Comparison of ENCODE assay signal across 32 mouse cellular contexts in the genomic region with DNA sequence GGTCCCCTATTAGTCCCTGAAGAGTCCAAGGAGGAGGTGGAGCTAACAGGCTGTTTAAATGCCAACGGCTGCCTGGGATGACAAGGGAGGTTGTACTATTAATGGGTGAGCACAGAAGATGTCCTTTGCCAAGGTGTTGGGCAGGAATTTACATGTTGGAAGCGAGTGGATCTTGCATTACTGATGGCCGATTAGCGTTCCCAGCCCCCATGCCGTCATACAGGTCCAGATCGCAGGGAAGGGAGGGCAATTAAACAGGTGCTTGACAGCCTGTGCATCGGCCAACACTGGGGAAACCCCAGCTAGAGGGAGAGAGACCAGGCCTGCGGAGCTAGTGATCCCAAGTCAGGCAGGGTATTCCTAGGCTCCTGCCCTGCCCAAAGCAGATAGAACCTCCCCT.
"Had no signal": no experiment of that assay in that cellular context is flagged by ENCODE, and none has a peak within 500 bp of the region (broad histone marks: within the 10 kb centered on the region; RNA-seq: fewer than 3 reads in every experiment).

No protein-coding gene starts in this region.

- H3K36me3 ChIP-seq: limb, embryonic 10.5 days; limb, embryonic 12.5 days; limb, embryonic 13.5 days; limb, embryonic 15.5 days; liver, embryonic 12.5 days; liver, embryonic 13.5 days; liver, embryonic 15.5 days; lung, embryonic 15.5 days; midbrain, embryonic 10.5 days; midbrain, embryonic 12.5 days; midbrain, embryonic 13.5 days; midbrain, embryonic 15.5 days; neural tube, embryonic 12.5 days; neural tube, embryonic 13.5 days had no signal

- ATAC-seq: liver, embryonic 12.5 days; liver, postnatal 0 days; lung, postnatal 0 days; midbrain, embryonic 13.5 days; midbrain, embryonic 15.5 days; midbrain, embryonic 16.5 days had no signal

- H3K4me2 ChIP-seq: limb, embryonic 12.5 days; limb, embryonic 13.5 days; limb, embryonic 15.5 days; liver, embryonic 11.5 days; liver, embryonic 12.5 days; liver, embryonic 13.5 days; liver, embryonic 15.5 days; lung, embryonic 14.5 days; lung, embryonic 15.5 days; midbrain, embryonic 12.5 days; midbrain, embryonic 13.5 days; midbrain, embryonic 15.5 days; neural tube, embryonic 12.5 days; neural tube, embryonic 13.5 days had no signal

- H3K9ac ChIP-seq: limb, embryonic 12.5 days; limb, embryonic 13.5 days; limb, embryonic 15.5 days; liver, embryonic 12.5 days; liver, embryonic 13.5 days; liver, embryonic 14.5 days; liver, embryonic 15.5 days; liver, postnatal 0 days; lung, embryonic 14.5 days; lung, embryonic 15.5 days; midbrain, embryonic 12.5 days; midbrain, embryonic 13.5 days; midbrain, embryonic 15.5 days; neural tube, embryonic 12.5 days; neural tube, embryonic 13.5 days had no signal

- H3K4me1 ChIP-seq: liver, embryonic 12.5 days; liver, embryonic 13.5 days; liver, embryonic 15.5 days; lung, embryonic 15.5 days; megakaryocyte, embryonic 14.5 days; midbrain, embryonic 10.5 days had no signal

- DNase-seq: left cerebral cortex, postnatal 4 days; liver; liver, embryonic 13.5 days; liver, postnatal 0 days; lung, adult 18-20 months; lung, adult 2 months; lung, embryonic 14.5 days; lung, postnatal 10 days; lung, postnatal 14 days; lung, postnatal 36 days; lung, postnatal 4 days; midbrain, embryonic 14.5 days had no signal

- H3K4me3 ChIP-seq: limb, embryonic 10.5 days; limb, embryonic 12.5 days; limb, embryonic 13.5 days; limb, embryonic 15.5 days; liver, embryonic 12.5 days; liver, embryonic 13.5 days; liver, embryonic 15.5 days; lung, embryonic 15.5 days; megakaryocyte, embryonic 14.5 days; midbrain, embryonic 10.5 days; midbrain, embryonic 12.5 days; midbrain, embryonic 13.5 days; midbrain, embryonic 15.5 days; myocyte; neural tube, embryonic 12.5 days; neural tube, embryonic 13.5 days had no signal

- H3K9me3 ChIP-seq: limb, embryonic 10.5 days; limb, embryonic 12.5 days; limb, embryonic 13.5 days; limb, embryonic 15.5 days; liver, embryonic 12.5 days; liver, embryonic 13.5 days; liver, embryonic 15.5 days; lung, embryonic 15.5 days; megakaryocyte, embryonic 14.5 days; midbrain, embryonic 10.5 days; midbrain, embryonic 12.5 days; midbrain, embryonic 13.5 days; midbrain, embryonic 15.5 days; neural tube, embryonic 12.5 days; neural tube, embryonic 13.5 days had no signal

- H3K27ac ChIP-seq: limb, embryonic 10.5 days; limb, embryonic 12.5 days; limb, embryonic 13.5 days; limb, embryonic 15.5 days; liver, embryonic 12.5 days; liver, embryonic 13.5 days; liver, embryonic 14.5 days; liver, embryonic 15.5 days; lung, embryonic 15.5 days; macrophage; midbrain, embryonic 10.5 days; midbrain, embryonic 12.5 days; midbrain, embryonic 13.5 days; midbrain, embryonic 15.5 days; neural tube, embryonic 12.5 days; neural tube, embryonic 13.5 days had no signal

- H3K27me3 ChIP-seq: limb, embryonic 12.5 days; limb, embryonic 13.5 days; limb, embryonic 15.5 days; liver, embryonic 12.5 days; liver, embryonic 13.5 days; liver, embryonic 15.5 days; lung, embryonic 15.5 days; midbrain, embryonic 12.5 days; midbrain, embryonic 13.5 days; midbrain, embryonic 15.5 days; neural tube, embryonic 12.5 days; neural tube, embryonic 13.5 days had no signal
